Mouse (Mus musculus): ENCODE results near the gene Gzmm. TPM values are rescaled to one million over a fixed set of nuclear protein-coding genes. Genes with fewer than 3 reads are reported as not detected.

Gene Gzmm
- polyA plus RNA-seq (2021; fragmentation: Nextera tagmentation), result 0.33 and 0.59 TPM in 2 replicates
- long read RNA-seq, experiment 1, partial matches to known transcripts, result 0 of 1 reads
- long read RNA-seq, experiment 1, other reads (novel, unspliced or antisense), result 0 of 1 reads
- long read RNA-seq, experiment 2, partial matches to known transcripts, result 0 of 2 reads
- long read RNA-seq, experiment 2, other reads (novel, unspliced or antisense), result 2 of 2 reads

DNA sequence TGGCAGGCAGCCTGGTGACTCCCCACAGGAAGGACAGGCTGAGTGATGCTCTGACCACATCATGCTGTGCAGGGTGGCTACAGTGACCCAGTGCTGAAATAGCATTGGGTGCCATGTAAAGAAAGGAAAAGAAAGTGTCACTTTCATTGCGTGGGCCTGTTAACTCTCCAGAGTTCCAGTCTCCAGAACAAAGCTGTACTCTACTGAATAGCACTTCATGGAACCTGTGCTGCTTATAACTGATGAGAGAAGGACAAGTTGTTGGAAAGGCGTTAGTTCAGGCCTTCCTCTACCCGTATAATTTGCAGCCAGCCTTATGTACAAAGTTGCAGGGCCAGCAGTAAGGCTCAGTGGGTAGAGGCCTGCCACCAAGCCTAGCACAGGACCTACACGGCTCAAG, at the start of gene Gzmm:
Gene Gzmm, plus strand, starts transcription at position 301 of the 400 bp plus-strand sequence.

DNA sequence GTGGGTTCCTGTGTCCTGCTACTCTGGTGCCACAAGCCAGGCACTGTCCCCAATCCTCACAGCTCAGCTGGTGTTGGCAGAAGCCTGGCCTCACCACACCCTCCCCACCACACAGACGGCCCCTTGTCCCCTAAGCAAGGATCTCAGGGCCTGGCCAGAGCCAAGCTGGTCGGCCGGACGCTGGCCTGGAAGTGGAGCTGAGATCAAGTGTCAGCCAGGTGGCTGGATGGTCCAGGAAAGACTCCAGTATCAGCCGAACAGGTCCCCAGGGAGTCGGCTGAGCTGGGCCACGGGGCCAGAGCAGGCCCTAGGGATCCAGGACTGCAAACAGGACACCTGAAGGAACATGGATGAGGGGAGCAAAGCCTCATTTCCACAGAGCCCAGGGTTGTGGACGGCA, 43.1 kb upstream of the Gzmm start, which contains the start of gene Odf3l2:
Gene Odf3l2, minus strand, starts transcription at position 28 of the 400 bp plus-strand sequence.

DNA sequence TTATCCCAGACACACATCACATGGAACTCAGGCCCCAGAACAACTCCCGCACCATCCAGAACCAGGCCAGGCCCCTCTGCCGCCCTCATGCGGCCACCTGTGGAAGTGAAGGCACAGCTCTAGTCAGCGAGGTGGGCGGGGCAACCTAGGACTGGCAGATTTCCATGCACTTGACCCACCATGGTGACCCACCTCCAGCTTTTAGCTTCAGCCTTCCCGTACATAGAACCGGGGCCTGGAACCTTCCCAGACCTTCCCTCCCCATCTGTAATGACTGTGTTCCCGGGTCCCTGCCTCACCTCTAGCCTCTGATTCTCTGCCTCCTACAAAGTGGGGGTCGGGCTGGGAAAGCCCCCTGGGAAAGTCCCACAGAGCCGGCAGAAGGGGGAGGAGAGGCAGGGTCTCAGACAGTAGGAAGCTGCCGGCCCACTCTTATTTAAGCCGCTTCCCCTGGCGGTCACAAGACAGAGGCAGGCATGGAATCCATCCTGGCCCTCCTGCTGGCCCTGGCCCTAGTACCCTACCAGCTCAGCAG, 24.6 kb upstream of the Gzmm start, which contains the start of gene Madcam1:
Gene Madcam1, plus strand, starts transcription at position 429 of the 535 bp plus-strand sequence.

DNA sequence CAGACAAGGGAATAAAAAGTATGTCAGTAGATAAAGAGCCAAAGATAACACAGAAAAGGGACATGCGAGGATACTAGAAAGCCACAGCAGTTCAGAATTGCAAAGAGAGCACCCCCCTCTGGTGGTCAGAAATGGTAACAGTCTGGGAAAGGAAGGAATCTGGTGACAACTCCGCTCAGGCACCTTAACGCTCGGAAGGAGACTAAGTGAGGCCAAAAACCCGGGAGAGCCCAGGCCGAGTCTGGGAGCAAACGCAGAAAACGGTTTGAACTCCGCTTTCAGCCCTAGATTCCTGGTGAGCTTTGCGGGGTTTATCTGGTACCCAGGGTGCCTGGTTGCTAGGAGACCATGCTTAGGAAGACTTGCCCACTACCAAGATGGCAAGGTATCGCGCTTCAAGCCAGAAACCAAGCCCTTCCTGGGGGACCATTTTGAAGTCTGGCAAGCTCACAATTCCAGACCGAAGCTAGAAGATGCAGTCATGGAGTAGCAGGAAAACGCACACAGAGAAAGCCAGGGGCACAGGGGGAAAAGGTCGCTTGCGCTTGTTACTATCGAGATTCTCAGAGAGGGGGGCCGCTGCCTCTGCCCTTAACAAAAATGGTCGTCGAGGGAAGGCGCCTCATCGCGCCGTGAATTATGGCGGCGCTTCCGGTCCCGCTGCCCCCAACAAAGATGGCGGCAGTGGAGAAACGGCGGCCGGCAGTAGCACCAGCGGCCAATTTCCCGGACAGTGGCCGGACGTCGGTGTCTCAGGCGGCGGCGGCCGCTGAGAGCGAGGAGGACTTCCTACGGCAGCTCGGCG, 19.8 kb upstream of the Gzmm start, which contains the start of gene Tpgs1:
Gene Tpgs1, plus strand, starts transcription at position 599 of the 805 bp plus-strand sequence.

DNA sequence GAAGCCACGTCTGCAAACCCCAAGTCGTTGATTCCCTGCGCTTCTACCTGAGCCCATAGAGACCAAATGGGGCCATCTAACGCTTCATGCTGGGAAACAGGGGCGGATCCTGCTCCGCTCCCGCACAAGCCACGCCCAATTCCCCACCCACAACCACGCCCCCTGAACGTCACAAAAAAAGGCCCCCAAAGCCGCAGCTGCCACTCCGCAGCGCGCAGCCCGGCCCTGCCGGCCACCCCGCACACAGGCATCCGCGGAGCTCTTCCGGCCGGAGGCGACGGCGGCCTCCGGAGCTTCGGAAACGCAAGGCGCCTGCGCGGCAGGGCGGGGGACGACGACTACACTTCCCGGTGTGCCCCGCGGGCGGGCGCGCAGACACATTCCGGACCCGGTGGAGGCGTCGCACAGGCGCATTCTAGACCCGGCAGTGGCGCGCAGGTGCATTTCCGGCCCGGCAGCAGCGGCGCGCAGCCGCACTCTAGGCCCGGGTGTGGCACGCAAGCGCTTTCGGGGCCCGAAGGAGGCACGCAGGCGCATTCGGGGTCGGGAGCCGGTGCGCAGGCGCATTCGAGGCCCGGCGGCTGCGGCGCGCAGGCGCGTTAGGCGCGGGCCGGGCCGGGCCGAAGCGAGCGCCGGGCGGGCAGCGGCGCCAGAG, 7.1 kb upstream of the Gzmm start, which contains the start of gene Cdc34:
Gene Cdc34, plus strand, starts transcription at position 605 of the 655 bp plus-strand sequence.

DNA sequence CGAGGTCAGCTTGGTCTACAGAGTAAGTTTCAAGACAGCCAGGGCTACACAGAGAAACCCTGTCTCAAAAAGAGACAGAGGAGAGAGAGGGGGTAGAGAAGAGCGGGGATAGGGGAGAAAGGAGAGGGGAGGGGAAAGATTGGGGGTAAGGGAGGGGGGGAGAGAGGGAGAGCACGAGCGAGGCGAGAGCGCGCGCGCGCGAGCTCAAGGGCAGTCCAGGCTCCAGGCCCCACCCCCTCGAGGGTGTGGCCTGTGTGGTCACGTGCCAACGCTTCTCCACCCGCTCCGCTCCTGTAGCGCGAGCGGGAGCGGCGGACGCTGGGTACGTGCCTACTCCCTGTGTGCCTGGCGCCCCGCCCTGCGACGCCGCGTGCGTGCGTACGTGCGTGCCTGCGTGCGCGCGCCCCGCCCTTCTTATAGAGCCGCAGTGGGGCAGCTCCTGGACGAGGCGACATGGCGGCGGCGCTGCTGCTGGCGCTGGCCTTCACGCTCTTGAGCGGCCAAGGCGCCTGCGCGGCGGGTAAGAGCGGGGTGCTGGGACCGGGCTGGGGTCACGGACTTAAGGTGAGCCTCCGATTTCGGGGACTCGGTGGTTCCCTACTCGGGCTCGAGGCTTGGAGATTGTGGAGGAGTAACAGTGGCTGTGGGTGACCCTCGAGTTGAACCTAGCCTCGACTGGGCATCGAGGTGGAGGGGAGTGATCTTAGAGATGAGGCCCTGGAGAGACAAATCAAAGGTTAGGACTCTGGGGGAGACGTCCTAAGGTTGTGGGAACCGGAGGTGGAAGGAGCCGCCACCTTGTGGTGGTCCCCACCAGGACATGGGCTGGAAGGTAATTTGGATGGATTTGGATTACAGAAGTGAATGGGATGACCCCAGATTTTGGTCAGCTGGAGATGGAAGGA, 15.5 kb downstream of the Gzmm start, which contains the start of gene Bsg:
Gene Bsg, plus strand, starts transcription at position 427 of the 905 bp plus-strand sequence.

DNA sequence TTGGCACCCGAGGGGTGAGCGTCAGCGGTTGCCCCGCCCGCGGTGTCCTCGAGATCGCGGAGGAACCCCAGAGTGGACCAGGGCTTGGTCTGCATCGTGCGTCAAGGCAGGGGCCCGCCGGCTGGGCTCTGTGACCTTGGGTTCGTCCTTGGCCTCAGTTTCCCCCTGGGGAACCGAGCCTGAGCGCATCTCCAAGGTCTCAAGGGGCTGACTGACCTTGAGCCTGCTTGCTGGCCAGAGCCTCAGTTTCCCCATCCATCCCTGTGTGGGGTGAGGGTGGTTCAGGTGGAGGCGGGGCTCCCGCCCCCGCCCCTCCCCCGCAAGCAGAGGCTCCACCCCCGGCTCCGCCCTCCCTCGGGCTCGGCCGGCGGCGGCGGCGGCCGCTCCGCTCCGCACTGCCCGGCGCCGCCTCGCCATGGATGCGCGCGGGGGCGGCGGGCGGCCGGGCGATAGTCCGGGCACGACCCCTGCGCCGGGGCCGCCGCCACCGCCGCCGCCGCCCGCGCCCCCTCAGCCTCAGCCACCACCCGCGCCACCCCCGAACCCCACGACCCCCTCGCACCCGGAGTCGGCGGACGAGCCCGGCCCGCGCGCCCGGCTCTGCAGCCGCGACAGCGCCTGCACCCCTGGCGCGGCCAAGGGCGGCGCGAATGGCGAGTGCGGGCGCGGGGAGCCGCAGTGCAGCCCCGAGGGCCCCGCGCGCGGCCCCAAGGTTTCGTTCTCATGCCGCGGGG, 27.6 kb downstream of the Gzmm start, which contains the start of gene Hcn2:
Gene Hcn2, plus strand, starts transcription at position 381 of the 734 bp plus-strand sequence.

Other genes with a start within 250 kb of the Gzmm start
- not detected in 2 replicates for gene Vmn2r83, start 220.3 kb upstream of the Gzmm start, polyA plus RNA-seq (2021; fragmentation: Nextera tagmentation)
- 6.0 and 8.3 TPM in 2 replicates for gene Plpp2, start 155.2 kb upstream of the Gzmm start, polyA plus RNA-seq (2021; fragmentation: Nextera tagmentation)
- 23.5 and 23.7 TPM in 2 replicates for gene Mier2, start 133.8 kb upstream of the Gzmm start, polyA plus RNA-seq (2021; fragmentation: Nextera tagmentation)
- 1.4 and 2.3 TPM in 2 replicates for gene Theg, start 101.7 kb upstream of the Gzmm start, polyA plus RNA-seq (2021; fragmentation: Nextera tagmentation)
- gene C2cd4c, start 75.0 kb upstream of the Gzmm start, polyA plus RNA-seq (2021; fragmentation: Nextera tagmentation), result 0.83 and 1.3 TPM in 2 replicates
- gene Shc2, start 51.1 kb upstream of the Gzmm start, polyA plus RNA-seq (2021; fragmentation: Nextera tagmentation), result 2.0 and 14.5 TPM in 2 replicates
- 0.27 and 0.31 TPM in 2 replicates for gene Odf3l2, start 43.3 kb upstream of the Gzmm start, polyA plus RNA-seq (2021; fragmentation: Nextera tagmentation)
- not detected in 2 replicates for gene Madcam1, start 24.5 kb upstream of the Gzmm start, polyA plus RNA-seq (2021; fragmentation: Nextera tagmentation)
- 153 and 198 TPM in 2 replicates for gene Tpgs1, start 19.7 kb upstream of the Gzmm start, polyA plus RNA-seq (2021; fragmentation: Nextera tagmentation)
- 20.2 and 34.0 TPM in 2 replicates for gene Cdc34, start 6.8 kb upstream of the Gzmm start, polyA plus RNA-seq (2021; fragmentation: Nextera tagmentation)
- 1,192 and 1,209 TPM in 2 replicates for gene Bsg, start 15.5 kb downstream of the Gzmm start, polyA plus RNA-seq (2021; fragmentation: Nextera tagmentation)
- 2.8 and 11.0 TPM in 2 replicates for gene Hcn2, start 27.6 kb downstream of the Gzmm start, polyA plus RNA-seq (2021; fragmentation: Nextera tagmentation)
- 16.1 and 23.3 TPM in 2 replicates for gene Polrmt, start 57.6 kb downstream of the Gzmm start, polyA plus RNA-seq (2021; fragmentation: Nextera tagmentation)
- 5.9 and 7.2 TPM in 2 replicates for gene Fgf22, start 66.1 kb downstream of the Gzmm start, polyA plus RNA-seq (2021; fragmentation: Nextera tagmentation)
- 8.2 and 82.8 TPM in 2 replicates for gene Rnf126, start 77.9 kb downstream of the Gzmm start, polyA plus RNA-seq (2021; fragmentation: Nextera tagmentation)
- gene Fstl3, start 88.3 kb downstream of the Gzmm start, polyA plus RNA-seq (2021; fragmentation: Nextera tagmentation), result 1.2 and 1.8 TPM in 2 replicates
- gene Prss57, start 101.9 kb downstream of the Gzmm start, polyA plus RNA-seq (2021; fragmentation: Nextera tagmentation), result 1.1 and 2.3 TPM in 2 replicates
- gene Palm, start 104.6 kb downstream of the Gzmm start, polyA plus RNA-seq (2021; fragmentation: Nextera tagmentation), result 53.6 and 165 TPM in 2 replicates
- gene Misp, start 132.0 kb downstream of the Gzmm start, polyA plus RNA-seq (2021; fragmentation: Nextera tagmentation), result 0.13 and 0.25 TPM in 2 replicates
- gene Ptbp1, start 165.4 kb downstream of the Gzmm start, polyA plus RNA-seq (2021; fragmentation: Nextera tagmentation), result 15.2 and 16.7 TPM in 2 replicates
- 5.8 and 7.2 TPM in 2 replicates for gene Prtn3, start 185.5 kb downstream of the Gzmm start, polyA plus RNA-seq (2021; fragmentation: Nextera tagmentation)
- 33.9 and 47.5 TPM in 2 replicates for gene Plppr3, start 185.6 kb downstream of the Gzmm start, polyA plus RNA-seq (2021; fragmentation: Nextera tagmentation)
- gene Elane, start 197.2 kb downstream of the Gzmm start, polyA plus RNA-seq (2021; fragmentation: Nextera tagmentation), result not detected in 2 replicates
- not detected in 2 replicates for gene Cfd, start 201.8 kb downstream of the Gzmm start, polyA plus RNA-seq (2021; fragmentation: Nextera tagmentation)
- 30.8 and 51.7 TPM in 2 replicates for gene Med16, start 219.9 kb downstream of the Gzmm start, polyA plus RNA-seq (2021; fragmentation: Nextera tagmentation)
- not detected in 2 replicates for gene Gm26602, start 221.8 kb downstream of the Gzmm start, polyA plus RNA-seq (2021; fragmentation: Nextera tagmentation)
- 4.6 and 5.7 TPM in 2 replicates for gene Kiss1r, start 228.0 kb downstream of the Gzmm start, polyA plus RNA-seq (2021; fragmentation: Nextera tagmentation)
- gene R3hdm4, start 232.2 kb downstream of the Gzmm start, polyA plus RNA-seq (2021; fragmentation: Nextera tagmentation), result 220 and 307 TPM in 2 replicates
- gene Arid3a, start 238.0 kb downstream of the Gzmm start, polyA plus RNA-seq (2021; fragmentation: Nextera tagmentation), result 1.3 and 1.9 TPM in 2 replicates